Mouse (Mus musculus) left cerebral cortex, postnatal 14 days (tissue): ENCODE data around the gene Eprs. TPM values are rescaled to one million over a fixed set of nuclear protein-coding genes. Genes with fewer than 3 reads are reported as not detected.

Experiments used
- microRNA-seq, 2 experiments: library from miRNA; unstranded; fragments of <30 nt; microRNA quantifications; one replicate each; pipeline ENCODE4 v1.2.0; 2022
- total RNA-seq, 2 experiments: library from RNA; stranded (reverse); gene quantifications; 2 replicates each; pipeline ENCODE4 v1.2.3; 2021

The Eprs gene
- total RNA-seq, 2 experiments from 2014 or later: 77.4 to 81.2 TPM

Small RNA genes lying within 50 kb of the gene (microRNA-seq; reads per million reads assigned to microRNA genes)
- 0 reads per million in 2 experiments for gene Mir194-1
- gene Mir215: 0 to 0.67 reads per million in 2 experiments

Other genes with a start within 250 kb of the Eprs start
- 10 to 100 TPM; 65.2 to 71.2 TPM for gene Rab3gap2, start 158.9 kb upstream of the Eprs start, total RNA-seq
- 10 to 100 TPM; 32.8 to 33.2 TPM for gene Iars2, start 33.6 kb upstream of the Eprs start, total RNA-seq
- 10 to 100 TPM; 77.2 to 80.1 TPM for gene Bpnt1, start 30.9 kb upstream of the Eprs start, total RNA-seq
- gene Slc30a10, start 91.8 kb downstream of the Eprs start, total RNA-seq: 10 to 100 TPM; 11.2 to 12.5 TPM